Mouse (Mus musculus) kidney, adult 9 months (tissue): ENCODE data around the gene Bglap2.
"Not testable (repeated sequence)": the region's sequence is repeated elsewhere in the genome, so short reads cannot be mapped to it uniquely, and the experiment has no call there.

Experiments used
- DNase-seq: peaks from one replicate; pipeline ENCODE4 v3.0.0; 2022

Bglap2 gene

GRCm38 (mm10) chr3:88378599-88378998, at the start of gene Bglap2:
Gene Bglap2, minus strand, starts transcription at chr3:88378699.
- not testable (repeated sequence) for DNase-seq

GRCm38 (mm10) chr3:88427342-88427905, 48.9 kb upstream of the Bglap2 start:
- no peak for DNase-seq

GRCm38 (mm10) chr3:88425708-88426420, 47.4 kb upstream of the Bglap2 start:
- DNase-seq: peak; percentile 54

- DNase-seq: no peak
These were observed 46.8 kb upstream of the Bglap2 start for GRCm38 (mm10) chr3:88425330-88425689.

GRCm38 (mm10) chr3:88424605-88425329, 46.3 kb upstream of the Bglap2 start, which contains the start of gene Slc25a44:
Gene Slc25a44, minus strand, starts transcription at chr3:88425139.
- DNase-seq: peak; percentile 99

- peak; percentile 67 for DNase-seq
These were observed 43.7 kb upstream of the Bglap2 start for GRCm38 (mm10) chr3:88422020-88422720.

- no peak for DNase-seq
These were observed 42.3 kb upstream of the Bglap2 start for GRCm38 (mm10) chr3:88420771-88421170.

- no peak for DNase-seq
These were observed 39.5 kb upstream of the Bglap2 start for GRCm38 (mm10) chr3:88418016-88418415.

- DNase-seq: no peak
These were observed 37.2 kb upstream of the Bglap2 start for GRCm38 (mm10) chr3:88415668-88416067.

GRCm38 (mm10) chr3:88412636-88413035, 34.1 kb upstream of the Bglap2 start:
- DNase-seq: no peak

- no peak for DNase-seq
These were observed 33.2 kb upstream of the Bglap2 start for GRCm38 (mm10) chr3:88411681-88412080.

GRCm38 (mm10) chr3:88410645-88411031, 32.1 kb upstream of the Bglap2 start:
- DNase-seq: no peak

- DNase-seq: peak; percentile 96
These were observed 31.5 kb upstream of the Bglap2 start, which contains the start of gene Pmf1 for GRCm38 (mm10) chr3:88409741-88410644. Gene Pmf1, minus strand, starts transcription at chr3:88410331.

GRCm38 (mm10) chr3:88408953-88409352, 30.5 kb upstream of the Bglap2 start:
- no peak for DNase-seq

- no peak for DNase-seq
These were observed 29.0 kb upstream of the Bglap2 start for GRCm38 (mm10) chr3:88407529-88407928.

- DNase-seq: peak; percentile 74
These were observed 28.6 kb upstream of the Bglap2 start for GRCm38 (mm10) chr3:88407090-88407489.

- DNase-seq: no peak
These were observed 25.2 kb upstream of the Bglap2 start for GRCm38 (mm10) chr3:88403522-88404230.

- DNase-seq: no peak
These were observed 20.2 kb upstream of the Bglap2 start for GRCm38 (mm10) chr3:88398666-88399065.

GRCm38 (mm10) chr3:88395742-88396141, 17.2 kb upstream of the Bglap2 start:
- DNase-seq: no peak

- no peak for DNase-seq
These were observed 16.8 kb upstream of the Bglap2 start for GRCm38 (mm10) chr3:88395288-88395687.

GRCm38 (mm10) chr3:88393776-88394375, 15.4 kb upstream of the Bglap2 start:
- DNase-seq: no peak
